25 mouse cellular contexts compared by ENCODE assay signal in genomic region chr11:40603008-40603407, GRCm38 (mm10).
"Had no signal": no experiment of that assay in that cellular context is flagged by ENCODE, and none has a peak within 500 bp of the region (broad histone marks: within the 10 kb centered on the region; RNA-seq: fewer than 3 reads in every experiment).

No protein-coding gene starts in this region.

- H3K27me3 ChIP-seq: heart, embryonic 12.5 days; hindbrain, embryonic 12.5 days; intestine, embryonic 15.5 days; limb, embryonic 13.5 days; limb, embryonic 15.5 days; liver, embryonic 12.5 days had no signal

- H3K4me1 ChIP-seq: heart, embryonic 10.5 days; intestine, embryonic 15.5 days had no signal

- H3K4me3 ChIP-seq: gastrocnemius, adult 2 months; heart, embryonic 10.5 days; heart, embryonic 12.5 days; hindbrain, embryonic 10.5 days; hindbrain, embryonic 12.5 days; intestine, embryonic 15.5 days; layer of hippocampus, adult 2 months; limb, embryonic 13.5 days; limb, embryonic 15.5 days; liver, embryonic 12.5 days had no signal

- DNase-seq: gastrocnemius, adult 2 months; gastrocnemius, postnatal 10 days; gastrocnemius, postnatal 25 days; heart, adult 18-20 months; heart, postnatal 10 days; heart, postnatal 4 days; kidney, adult 18-20 months; kidney, adult 8-10 months; kidney, postnatal 10 days; kidney, postnatal 25 days; kidney, postnatal 4 days; layer of hippocampus, postnatal 36 days; left cerebral cortex, postnatal 4 days had no signal

- H3K27ac ChIP-seq: gastrocnemius, adult 2 months; heart, embryonic 10.5 days; hindbrain, embryonic 10.5 days; hindbrain, embryonic 12.5 days; intestine, embryonic 15.5 days; layer of hippocampus, adult 2 months; limb, embryonic 13.5 days; limb, embryonic 15.5 days; liver, embryonic 12.5 days had no signal

- H3K9me3 ChIP-seq: heart, embryonic 10.5 days; heart, embryonic 12.5 days; hindbrain, embryonic 10.5 days; hindbrain, embryonic 12.5 days; intestine, embryonic 15.5 days; limb, embryonic 13.5 days; limb, embryonic 15.5 days had no signal

- ATAC-seq: hindbrain, embryonic 16.5 days; inflammation-experienced regulatory T-cells, adult 6 months; intestine, embryonic 15.5 days; intestine, postnatal 0 days; liver, embryonic 12.5 days had no signal

- H3K4me2 ChIP-seq: heart, embryonic 12.5 days; hindbrain, embryonic 12.5 days; intestine, embryonic 15.5 days; limb, embryonic 13.5 days; limb, embryonic 15.5 days; liver, embryonic 12.5 days had no signal

- H3K36me3 ChIP-seq: heart, embryonic 10.5 days; heart, embryonic 12.5 days; hindbrain, embryonic 10.5 days; hindbrain, embryonic 12.5 days; intestine, embryonic 15.5 days; limb, embryonic 13.5 days; limb, embryonic 15.5 days; liver, embryonic 12.5 days had no signal

- H3K9ac ChIP-seq: heart, embryonic 12.5 days; hindbrain, embryonic 12.5 days; intestine, embryonic 15.5 days; limb, embryonic 13.5 days; limb, embryonic 15.5 days; liver, embryonic 12.5 days had no signal
